Mouse (Mus musculus): ENCODE measurements at regions not wholly inside any gene's neighbourhood (a gene's known extent, or its start where the extent isn't known, plus 50 kb on each side); places are given as distances from the start of the nearest gene placed in this dataset.
"Not testable (repeated sequence)": the region's sequence is repeated elsewhere in the genome, so short reads cannot be mapped to it uniquely, and the experiment has no call there.

- in situ Hi-C loops (cut with MboI; ENCODE audit: low sequenced_read_pairs in 2 of 2, unreplicated experiment in 2 of 2), result not testable (repeated sequence)
These were observed 176.6 kb upstream of the Thpo start for GRCm38 (mm10) chr16:20910864-20911263.

DNA sequence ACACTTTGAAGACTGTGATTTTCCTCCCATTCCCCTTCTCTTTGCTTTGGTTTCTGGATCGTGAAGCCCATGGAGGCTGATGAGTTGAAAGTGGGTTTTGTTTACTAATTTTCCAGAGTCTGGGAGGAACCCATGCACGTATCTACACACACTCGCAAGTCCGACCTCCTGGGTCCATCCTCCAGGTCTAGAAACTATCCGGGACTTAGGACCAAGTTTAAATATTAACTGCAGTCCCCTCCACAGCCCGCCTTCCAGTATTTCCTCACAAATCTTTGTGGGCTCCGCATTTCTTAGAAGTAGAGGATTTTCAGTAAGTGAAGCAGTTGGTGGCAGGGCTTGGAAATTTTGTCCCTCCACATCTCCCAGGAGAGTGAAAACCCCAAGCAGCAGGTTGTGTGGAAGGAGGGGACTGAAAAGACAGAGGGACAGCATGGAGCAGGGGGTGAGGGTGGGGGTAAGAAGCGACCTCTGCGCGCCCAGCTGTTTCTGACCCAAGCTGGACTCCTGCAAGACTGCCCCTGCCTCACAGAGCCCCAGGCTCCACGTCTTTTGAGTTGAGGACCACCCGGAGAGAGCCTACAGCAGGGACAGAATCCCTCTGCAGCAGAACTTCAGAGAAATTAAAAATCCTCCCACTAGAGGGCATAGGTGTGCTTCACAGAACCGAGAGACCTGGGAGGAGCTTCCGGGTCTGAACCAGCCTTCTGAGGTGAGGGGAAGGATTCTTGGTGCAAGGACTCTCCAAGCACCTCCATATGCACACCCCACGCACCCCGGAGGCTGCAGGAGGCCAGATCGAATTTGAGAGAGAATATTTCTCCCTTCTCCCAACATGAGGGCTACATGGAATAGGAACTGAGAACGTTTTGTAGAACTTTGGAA, 174.4 kb upstream of the Thpo start:
- DNase-seq (ENCODE audit: low read depth, low spot score); H3K9ac ChIP-seq (ENCODE audit: insufficient read depth, low read depth, low read length, poor library complexity, severe bottlenecking); H3K36me3 ChIP-seq (ENCODE audit: control insufficient read depth, insufficient read depth, low read length, poor library complexity, severe bottlenecking); H3K4me3 ChIP-seq (ENCODE audit: insufficient read depth in 1 of 2, low read depth in 1 of 2, low read length in 2 of 2, poor library complexity in 1 of 2, severe bottlenecking in 1 of 2); H3K9me3 ChIP-seq (ENCODE audit: control insufficient read depth, insufficient read depth, low read depth, low read length); H3K27ac ChIP-seq (ENCODE audit: insufficient read depth, low read depth, low read length, poor library complexity, severe bottlenecking); in situ Hi-C loops (cut with MboI; ENCODE audit: low sequenced_read_pairs in 2 of 2, unreplicated experiment in 2 of 2); H3K4me1 ChIP-seq (ENCODE audit: control insufficient read depth in 2 of 2, insufficient read depth in 2 of 2, low read length in 2 of 2, poor library complexity in 1 of 2): not testable (repeated sequence)

More at GRCm38 (mm10) chr16:20910864-20911263, 176.6 kb upstream of the Thpo start:
- H3K36me3 ChIP-seq (ENCODE audit: control insufficient read depth, insufficient read depth, low read length, poor library complexity, severe bottlenecking); H3K4me1 ChIP-seq (ENCODE audit: control insufficient read depth in 2 of 2, insufficient read depth in 2 of 2, low read length in 2 of 2, poor library complexity in 1 of 2); H3K27ac ChIP-seq (ENCODE audit: insufficient read depth, low read depth, low read length, poor library complexity, severe bottlenecking); H3K9me3 ChIP-seq (ENCODE audit: control insufficient read depth, insufficient read depth, low read depth, low read length); H3K4me3 ChIP-seq (ENCODE audit: insufficient read depth in 1 of 2, low read depth in 1 of 2, low read length in 2 of 2, poor library complexity in 1 of 2, severe bottlenecking in 1 of 2); DNase-seq (ENCODE audit: low read depth, low spot score); H3K9ac ChIP-seq (ENCODE audit: insufficient read depth, low read depth, low read length, poor library complexity, severe bottlenecking): not testable (repeated sequence)

- TF ChIP-seq ZNF384 (IDR thresholded peaks at IDR 0.05; ENCODE audit: low read depth, low read length), result no peak
- TF ChIP-seq ZC3H11A (IDR thresholded peaks at IDR 0.05; ENCODE audit: borderline replicate concordance, low read depth, low read length), result peak; percentile 70
- no peak for TF ChIP-seq CHD2 (IDR thresholded peaks at IDR 0.05; ENCODE audit: low read depth, low read length)
- peak; percentile 78; the same call in 1 of the 2 replicates for TF ChIP-seq MAFK (IDR thresholded peaks at IDR 0.05; ENCODE audit: insufficient read depth, low read depth, low read length)
- DNase-seq (ENCODE audit: low read depth, low spot score), result no peak
These were observed 161.4 kb upstream of the Thpo start for GRCm38 (mm10) chr16:20895734-20896133.

DNA sequence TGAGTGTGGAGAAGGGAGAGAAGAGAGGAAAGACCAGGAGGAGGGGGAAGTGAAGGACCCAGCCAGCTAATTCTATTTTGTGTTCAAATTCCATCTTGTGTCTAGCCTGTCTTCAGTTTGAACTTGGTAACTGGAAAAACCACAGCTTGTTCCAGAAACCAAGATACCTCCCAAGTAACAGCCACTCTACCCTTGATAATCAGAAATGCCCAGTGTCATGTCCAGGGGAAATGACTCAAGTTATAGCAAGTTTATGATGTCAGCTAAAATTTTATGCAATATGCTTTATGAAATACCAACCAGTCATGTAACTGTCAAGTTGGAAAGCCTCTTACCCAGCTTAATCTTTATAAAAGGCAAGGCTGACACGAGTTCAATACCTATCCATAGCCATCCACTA, 137.4 kb upstream of the Thpo start:
- Histone ChIP-seq H3K4me3 (ENCODE audit: insufficient read depth in 1 of 2, low read depth in 1 of 2, low read length in 2 of 2, poor library complexity in 1 of 2, severe bottlenecking in 1 of 2) (no peak overlapping the region), H3K9me3 (ENCODE audit: control insufficient read depth, insufficient read depth, low read depth, low read length) (no peaks in the 10 kb centered on the region), H3K4me1 (ENCODE audit: control insufficient read depth in 2 of 2, insufficient read depth in 2 of 2, low read length in 2 of 2, poor library complexity in 1 of 2) (0 out of 4 replicates have a peak, but pooled peaks cover 0 to 2% of the 10 kb centered on the region in 2 experiments), H3K36me3 (ENCODE audit: control insufficient read depth, insufficient read depth, low read length, poor library complexity, severe bottlenecking) (no peaks in the 10 kb centered on the region), H3K27ac (ENCODE audit: insufficient read depth, low read depth, low read length, poor library complexity, severe bottlenecking) (no peak overlapping the region), H3K9ac (ENCODE audit: insufficient read depth, low read depth, low read length, poor library complexity, severe bottlenecking) (no peak overlapping the region)
- in situ Hi-C loops (cut with MboI; ENCODE audit: low sequenced_read_pairs in 2 of 2, unreplicated experiment in 2 of 2), result no loop called here
- DNase-seq (ENCODE audit: low read depth, low spot score), result no peak
- TF ChIP-seq CHD2 (IDR thresholded peaks at IDR 0.05; ENCODE audit: low read depth, low read length) (no peak), HCFC1 (IDR thresholded peaks at IDR 0.05; ENCODE audit: borderline replicate concordance, insufficient read depth, low read length) (no peak), ZC3H11A (IDR thresholded peaks at IDR 0.05; ENCODE audit: borderline replicate concordance, low read depth, low read length) (no peak), ZNF384 (IDR thresholded peaks at IDR 0.05; ENCODE audit: low read depth, low read length) (no peak), MAFK (IDR thresholded peaks at IDR 0.05; ENCODE audit: insufficient read depth, low read depth, low read length) (no peak)

More at GRCm38 (mm10) chr16:20895734-20896133, 161.4 kb upstream of the Thpo start:
- H3K9me3 ChIP-seq (ENCODE audit: control insufficient read depth, insufficient read depth, low read depth, low read length), result no peaks in the 10 kb centered on the region
- in situ Hi-C loops (cut with MboI; ENCODE audit: low sequenced_read_pairs in 2 of 2, unreplicated experiment in 2 of 2), result no loop called here
- no peaks in the 10 kb centered on the region for H3K36me3 ChIP-seq (ENCODE audit: control insufficient read depth, insufficient read depth, low read length, poor library complexity, severe bottlenecking)
- H3K27ac ChIP-seq (ENCODE audit: insufficient read depth, low read depth, low read length, poor library complexity, severe bottlenecking), result no peak overlapping the region
- H3K9ac ChIP-seq (ENCODE audit: insufficient read depth, low read depth, low read length, poor library complexity, severe bottlenecking), result 0 out of 2 replicates have a peak overlapping the region, but pooled peaks have one; percentile 5
- H3K4me3 ChIP-seq (ENCODE audit: insufficient read depth in 1 of 2, low read depth in 1 of 2, low read length in 2 of 2, poor library complexity in 1 of 2, severe bottlenecking in 1 of 2), result no peak overlapping the region
- no peaks in the 10 kb centered on the region for H3K4me1 ChIP-seq (ENCODE audit: control insufficient read depth in 2 of 2, insufficient read depth in 2 of 2, low read length in 2 of 2, poor library complexity in 1 of 2)

DNA sequence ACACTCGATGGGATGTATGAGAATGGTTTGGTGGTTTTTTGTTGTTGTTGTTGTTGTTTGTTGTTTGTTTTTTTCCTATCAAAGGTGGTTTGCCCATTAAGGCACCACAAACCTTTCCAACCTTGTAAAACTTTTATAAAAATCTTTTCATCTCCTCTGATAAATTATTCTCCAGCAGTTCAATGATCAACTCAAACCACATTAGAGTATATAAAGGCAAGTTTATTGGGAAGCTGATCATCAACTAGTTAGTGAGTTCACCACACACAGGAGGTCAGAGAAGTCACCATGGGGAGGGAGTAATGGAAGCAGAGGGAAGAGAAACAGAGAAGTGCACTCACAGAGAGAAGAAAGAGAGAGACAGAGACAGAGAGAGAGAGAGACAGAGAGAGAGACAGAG, 132.5 kb upstream of the Thpo start:
- Histone ChIP-seq H3K36me3 (ENCODE audit: control insufficient read depth, insufficient read depth, low read length, poor library complexity, severe bottlenecking) (0 out of 2 replicates have a peak, but pooled peaks cover 2% of the 10 kb centered on the region), H3K4me3 (ENCODE audit: insufficient read depth in 1 of 2, low read depth in 1 of 2, low read length in 2 of 2, poor library complexity in 1 of 2, severe bottlenecking in 1 of 2) (no peak overlapping the region), H3K27ac (ENCODE audit: insufficient read depth, low read depth, low read length, poor library complexity, severe bottlenecking) (no peak overlapping the region), H3K9ac (ENCODE audit: insufficient read depth, low read depth, low read length, poor library complexity, severe bottlenecking) (no peak overlapping the region), H3K9me3 (ENCODE audit: control insufficient read depth, insufficient read depth, low read depth, low read length) (peaks cover 8% of the 10 kb centered on the region), H3K4me1 (ENCODE audit: control insufficient read depth in 2 of 2, insufficient read depth in 2 of 2, low read length in 2 of 2, poor library complexity in 1 of 2) (0 out of 4 replicates have a peak, but pooled peaks cover 0 to 2% of the 10 kb centered on the region in 2 experiments)
- TF ChIP-seq ZNF384 (IDR thresholded peaks at IDR 0.05; ENCODE audit: low read depth, low read length) (no peak), ZC3H11A (IDR thresholded peaks at IDR 0.05; ENCODE audit: borderline replicate concordance, low read depth, low read length) (no peak), MAFK (IDR thresholded peaks at IDR 0.05; ENCODE audit: insufficient read depth, low read depth, low read length) (no peak), HCFC1 (IDR thresholded peaks at IDR 0.05; ENCODE audit: borderline replicate concordance, insufficient read depth, low read length) (no peak), CHD2 (IDR thresholded peaks at IDR 0.05; ENCODE audit: low read depth, low read length) (no peak)
- no peak for DNase-seq (ENCODE audit: low read depth, low spot score)
- in situ Hi-C loops (cut with MboI; ENCODE audit: low sequenced_read_pairs in 2 of 2, unreplicated experiment in 2 of 2), result no loop called here
